Mouse (Mus musculus): ENCODE results near the gene Cenpa.
"Not testable (repeated sequence)": the region's sequence is repeated elsewhere in the genome, so short reads cannot be mapped to it uniquely, and the experiment has no call there.

Cenpa gene

DNA sequence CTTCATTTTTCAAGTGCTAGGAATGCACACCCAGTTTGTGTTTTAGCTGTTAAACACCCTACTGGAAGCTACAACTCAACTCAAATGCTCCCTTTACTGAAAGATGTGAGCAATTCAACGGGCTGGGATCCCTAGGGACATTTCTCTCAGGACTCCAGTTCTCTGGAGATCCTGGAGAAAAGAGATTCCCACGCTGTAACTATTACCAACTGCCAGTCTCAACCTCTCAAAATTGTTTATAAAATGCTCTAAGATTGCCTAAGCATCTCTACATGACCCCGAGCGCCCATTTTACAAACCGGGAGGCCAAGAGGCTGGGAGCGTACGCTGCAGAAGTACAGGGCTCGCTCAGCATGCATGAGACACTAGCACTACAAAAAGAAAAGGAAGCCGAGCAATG lies 19.2 kb upstream of the Cenpa start:
- DNase-seq (ENCODE audit: low spot score in 2 of 2) = no peak

DNA sequence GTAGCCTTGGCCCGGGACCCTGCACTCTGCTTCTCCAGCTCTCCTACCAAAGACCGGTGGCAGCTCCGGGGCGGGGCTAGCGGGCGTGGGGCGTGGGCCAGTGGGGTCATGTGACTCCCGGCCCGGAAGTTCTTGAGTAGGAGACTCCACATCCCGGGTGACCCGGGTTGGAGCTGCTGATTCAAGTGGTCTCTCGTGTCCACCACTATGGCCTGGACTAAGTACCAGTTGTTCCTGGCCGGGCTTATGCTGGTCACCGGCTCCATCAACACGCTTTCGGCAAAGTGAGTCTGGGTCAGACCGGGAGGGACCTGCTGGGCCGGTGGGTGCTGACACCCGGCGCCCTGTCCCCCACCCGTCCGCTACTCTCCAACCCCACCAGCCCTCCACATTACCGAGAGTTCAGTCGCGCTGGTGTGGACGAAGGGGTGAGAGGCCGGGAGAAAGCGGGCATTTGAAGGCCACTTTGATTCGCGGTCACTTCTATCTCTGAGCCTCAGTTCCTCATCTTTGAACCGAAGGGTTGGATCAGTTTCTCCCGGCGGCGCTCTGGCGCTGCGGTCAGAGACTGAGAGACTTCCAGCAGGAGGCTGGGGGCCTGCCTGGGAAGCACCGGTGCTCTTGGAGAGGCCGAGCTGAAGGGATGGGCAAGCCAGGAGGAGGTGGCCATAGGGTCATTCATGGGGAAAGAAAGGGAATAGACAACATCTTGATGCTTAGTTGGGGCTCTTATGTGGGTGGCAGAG lies 18.6 kb upstream of the Cenpa start, which contains the start of gene Slc35f6:
TSS of gene Slc35f6 (plus strand) at position 119 of the 746 bp plus-strand sequence.
- DNase-seq (ENCODE audit: low spot score in 2 of 2) = peak; percentile 90 to 93

- peak in 1 of 2 experiments; percentile 58 for DNase-seq (ENCODE audit: low spot score in 2 of 2)
Observed at GRCm38 (mm10) chr5:30649558-30649957, 17.0 kb upstream of the Cenpa start.

- no peak for DNase-seq (ENCODE audit: low spot score in 2 of 2)
Observed at GRCm38 (mm10) chr5:30650756-30651155, 15.8 kb upstream of the Cenpa start.

DNA sequence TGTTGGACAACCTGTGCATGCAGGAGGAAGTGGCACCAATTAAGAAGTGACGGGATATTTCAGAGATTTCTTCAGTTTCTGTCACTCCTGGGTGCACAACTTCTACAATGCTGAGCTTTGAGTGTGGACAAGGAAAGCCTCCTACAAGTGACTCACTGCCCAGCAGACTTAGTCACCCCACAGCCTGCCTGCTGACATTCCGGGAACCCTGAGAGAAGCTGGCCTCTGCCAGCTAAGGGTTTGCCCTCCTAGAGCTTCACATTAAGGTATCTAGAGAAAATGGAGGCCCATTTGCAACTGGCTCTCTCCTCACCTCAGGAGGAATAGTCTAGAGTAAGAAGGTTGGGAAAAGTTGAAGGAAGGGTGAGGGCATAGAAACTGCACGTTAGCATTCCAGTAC lies 15.0 kb upstream of the Cenpa start:
- DNase-seq (ENCODE audit: low spot score in 2 of 2) = peak in 1 of 2 experiments; percentile 28

- peak; percentile 65 to 83 for DNase-seq (ENCODE audit: low spot score in 2 of 2)
Observed at GRCm38 (mm10) chr5:30653246-30653645, 13.3 kb upstream of the Cenpa start.

GRCm38 (mm10) chr5:30655042-30655441 lies 11.5 kb upstream of the Cenpa start:
- DNase-seq (ENCODE audit: low spot score in 2 of 2) = no peak

GRCm38 (mm10) chr5:30655526-30656195 lies 10.9 kb upstream of the Cenpa start:
- DNase-seq (ENCODE audit: low spot score in 2 of 2) = no peak

- no peak for DNase-seq (ENCODE audit: low spot score in 2 of 2)
Observed at GRCm38 (mm10) chr5:30659042-30659441, 7.5 kb upstream of the Cenpa start.

- DNase-seq (ENCODE audit: low spot score in 2 of 2) = no peak
Observed at GRCm38 (mm10) chr5:30660278-30660677, 6.3 kb upstream of the Cenpa start.

DNA sequence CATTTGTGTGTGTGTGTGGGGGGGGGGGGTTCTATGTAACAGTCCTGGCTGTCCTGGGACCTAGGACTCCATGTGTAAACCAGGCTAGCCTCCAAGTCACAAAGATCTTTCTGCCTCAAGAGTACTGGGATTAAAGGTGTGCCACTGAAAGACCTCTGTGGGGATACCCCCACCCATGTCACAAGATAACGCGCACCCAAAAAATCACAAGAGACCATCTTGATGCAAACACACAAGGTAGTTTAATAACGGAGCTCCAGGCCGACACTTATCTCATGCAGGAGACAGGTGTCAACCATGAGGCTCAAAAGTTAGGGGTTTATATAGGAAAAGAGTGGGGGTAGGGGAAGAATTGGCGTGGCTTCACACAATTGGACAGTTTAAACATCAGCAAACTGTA lies 5.8 kb upstream of the Cenpa start:
- DNase-seq (ENCODE audit: low spot score in 2 of 2) = no peak

- DNase-seq (ENCODE audit: low spot score in 2 of 2) = no peak
Observed at GRCm38 (mm10) chr5:30665360-30665759, 1.2 kb upstream of the Cenpa start.

- DNase-seq (ENCODE audit: low spot score in 2 of 2) = no peak
Observed at GRCm38 (mm10) chr5:30665968-30666367, 609 bp upstream of the Cenpa start.

- DNase-seq (ENCODE audit: low spot score in 2 of 2) = no peak
Observed at GRCm38 (mm10) chr5:30667215-30667614, 638 bp downstream of the Cenpa start.

GRCm38 (mm10) chr5:30667686-30668085 lies 1.1 kb downstream of the Cenpa start:
- DNase-seq (ENCODE audit: low spot score in 2 of 2) = no peak

DNA sequence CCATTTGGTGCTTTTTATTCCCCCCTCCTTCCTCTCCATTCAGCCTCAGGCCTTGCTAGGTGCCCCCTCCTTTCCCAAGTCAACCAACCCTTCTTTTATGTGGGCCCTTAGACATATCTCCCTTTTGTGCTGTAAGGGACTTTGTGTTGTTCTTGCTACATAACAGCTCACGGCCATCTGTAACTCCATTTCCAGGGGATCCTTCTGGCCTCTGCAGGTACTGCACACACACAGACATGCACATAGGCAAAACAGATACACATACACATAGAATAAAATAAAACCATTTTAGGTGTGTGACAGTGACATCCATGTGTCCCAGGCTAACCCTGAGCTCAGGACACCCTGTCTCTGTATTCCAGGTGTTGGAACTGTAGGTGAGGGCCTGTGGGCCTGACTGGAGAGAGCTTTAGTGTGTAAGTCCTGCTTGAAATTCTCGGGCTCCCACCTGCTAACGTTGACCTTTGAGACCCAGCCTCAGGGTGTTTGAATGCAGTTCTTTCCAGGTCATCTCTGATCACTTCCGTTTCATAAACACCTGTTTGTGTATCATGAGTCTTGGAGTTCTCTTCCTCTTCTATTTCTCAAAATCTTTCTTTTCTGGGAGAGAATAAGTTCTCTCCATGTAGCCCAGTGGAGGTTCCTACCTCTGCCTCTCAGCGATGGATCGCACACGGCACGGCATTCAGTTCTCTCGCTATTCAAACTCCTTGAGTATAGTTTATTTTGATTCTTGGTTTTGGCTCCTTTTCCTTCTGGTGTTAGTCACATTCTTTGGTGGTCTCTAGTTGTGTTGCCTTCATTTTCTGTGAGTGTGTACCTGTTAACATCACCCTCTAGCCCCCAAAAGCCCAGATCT lies 2.3 kb downstream of the Cenpa start:
- DNase-seq (ENCODE audit: low spot score in 2 of 2) = no peak

DNA sequence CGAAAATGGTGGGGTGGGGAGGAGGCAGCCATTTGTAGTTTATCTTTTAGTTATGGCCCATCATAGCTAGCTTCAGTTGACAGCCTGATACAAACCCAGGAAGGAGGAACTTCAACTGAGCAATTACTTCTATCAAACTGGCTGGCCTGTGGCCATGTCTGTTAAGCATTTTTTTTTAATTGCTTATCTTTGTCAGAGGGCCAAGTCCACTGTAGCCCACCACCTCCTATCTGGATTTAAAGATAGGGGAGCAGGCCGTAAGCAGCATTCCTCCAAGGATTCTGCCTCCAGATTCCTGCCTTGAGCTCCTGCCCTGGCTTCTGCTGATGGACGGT lies 2.9 kb downstream of the Cenpa start:
- no peak for DNase-seq (ENCODE audit: low spot score in 2 of 2)

GRCm38 (mm10) chr5:30670091-30670490 lies 3.5 kb downstream of the Cenpa start:
- DNase-seq (ENCODE audit: low spot score in 2 of 2) = no peak

DNA sequence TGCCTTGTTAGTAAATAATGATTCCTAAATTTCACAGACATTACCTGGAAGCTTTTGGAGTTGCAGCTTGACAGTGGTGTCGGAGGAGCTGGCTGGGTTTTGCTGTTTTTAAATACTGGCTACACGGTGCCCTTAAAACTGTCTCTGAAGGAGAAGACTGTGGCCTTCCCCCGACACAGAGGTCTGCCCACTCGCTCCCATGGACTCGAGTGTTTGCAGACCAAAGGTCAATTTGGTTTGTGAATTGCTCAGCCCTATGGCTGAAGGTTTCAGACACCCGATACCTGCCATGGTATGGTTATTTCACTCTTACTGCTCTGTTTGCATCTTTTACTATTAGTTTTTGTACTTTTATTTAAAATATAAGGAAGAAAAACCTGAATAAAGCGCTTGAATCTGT lies 7.4 kb downstream of the Cenpa start:
- no peak for DNase-seq (ENCODE audit: low spot score in 2 of 2)

DNA sequence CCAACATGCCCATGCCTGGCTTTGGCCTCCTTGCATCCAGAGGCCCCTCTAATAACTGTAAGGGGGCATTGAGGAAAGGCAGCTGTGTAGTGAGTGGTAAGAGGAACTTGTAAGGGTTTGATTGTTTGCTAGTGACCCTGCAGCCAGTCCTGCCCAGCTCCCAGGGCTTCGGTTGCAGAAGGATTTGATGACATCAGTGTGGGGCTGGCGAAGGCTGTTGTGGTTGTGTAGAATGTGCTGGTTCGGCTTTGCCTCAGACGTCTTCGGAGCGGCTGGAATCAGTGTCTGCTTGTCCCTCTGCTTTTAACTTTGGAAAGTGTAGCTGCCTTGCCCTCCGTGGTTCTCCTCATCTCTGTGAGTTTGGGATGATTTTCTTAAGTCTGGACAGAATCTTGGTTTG lies 10.2 kb downstream of the Cenpa start:
- no peak for DNase-seq (ENCODE audit: low spot score in 2 of 2)

GRCm38 (mm10) chr5:30678069-30678468 lies 11.5 kb downstream of the Cenpa start:
- DNase-seq (ENCODE audit: low spot score in 2 of 2) = not testable (repeated sequence)

DNA sequence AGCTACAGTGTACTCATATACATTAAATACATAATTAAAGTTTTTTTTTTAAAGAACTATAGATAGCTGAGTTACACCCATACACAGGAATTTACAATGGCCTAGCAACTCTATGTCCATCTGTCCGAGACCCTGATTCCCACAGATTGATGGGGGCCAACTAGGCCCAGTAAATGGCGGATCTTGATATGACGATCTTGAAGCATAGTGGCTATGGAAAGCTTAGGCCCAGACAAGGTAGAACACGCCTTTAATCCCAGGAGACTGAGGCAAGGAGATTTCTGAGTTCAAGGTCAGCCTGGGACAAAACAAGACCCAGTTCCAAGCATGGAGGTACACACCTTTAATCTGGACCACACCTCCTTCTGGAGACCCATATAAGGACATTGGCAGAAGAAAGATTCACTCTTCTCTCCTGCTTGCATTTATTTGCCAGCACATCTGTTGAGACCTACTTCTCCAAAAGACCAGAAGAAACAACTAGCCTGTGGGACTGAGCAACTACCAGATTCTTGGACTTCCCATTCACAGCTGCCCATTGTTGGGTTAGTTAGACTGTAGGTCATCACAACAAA lies 12.2 kb downstream of the Cenpa start:
- DNase-seq (ENCODE audit: low spot score in 2 of 2) = no peak

All from urinary bladder, adult 18-20 months (tissue).